Comparison of ENCODE assay signal across 8 mouse cellular contexts in the genomic region with DNA sequence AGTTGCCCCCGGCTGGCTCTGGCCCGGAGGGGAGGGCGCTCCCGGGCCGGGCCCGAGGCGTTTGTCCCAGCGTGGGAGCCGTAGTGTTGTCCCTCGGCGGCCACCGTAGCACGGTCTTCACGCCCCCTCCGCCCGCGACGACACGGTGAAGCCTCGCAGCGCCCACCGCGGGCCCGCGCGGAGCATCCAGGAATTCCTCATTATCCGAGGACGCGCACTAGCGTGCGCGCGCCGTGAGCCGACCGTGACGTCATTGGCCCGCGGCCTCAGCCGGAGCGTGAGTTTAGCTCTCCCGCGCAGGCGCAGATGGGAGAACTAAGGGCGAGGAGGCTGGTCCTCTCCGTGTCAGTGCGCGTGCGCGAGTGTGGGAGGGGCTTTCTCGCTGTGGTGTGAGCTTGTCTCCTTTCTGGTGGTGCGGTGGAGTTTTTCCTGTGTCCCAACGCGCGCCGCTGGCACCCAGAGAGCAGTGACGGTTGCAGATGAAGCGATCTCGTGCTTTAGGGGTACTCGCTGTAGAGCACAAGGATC. TPM values are rescaled to one million over a fixed set of nuclear protein-coding genes. Genes with fewer than 3 reads are reported as not detected.
A peak's percentile ranks its signal among the peaks of the same experiment; 100 is the strongest.
DNase-seq lines count a peak whose midpoint lies in the region; ATAC-seq and TF ChIP-seq lines count a peak whose summit lies in the region.

No protein-coding gene starts in this region.

- H3K27me3 ChIP-seq in embryonic facial prominence, embryonic 13.5 days: no peaks in the 10 kb centered on the region
- H3K27me3 ChIP-seq in kidney, adult 2 months (replicated peaks; ENCODE audit: control insufficient read depth, insufficient read depth, low read length): no peaks in the 10 kb centered on the region
- no peaks in the 10 kb centered on the region for H3K27me3 ChIP-seq in limb, embryonic 12.5 days
- H3K27me3 ChIP-seq in midbrain, embryonic 15.5 days (replicated peaks): no peaks in the 10 kb centered on the region
- H3K27me3 ChIP-seq in spleen, adult 2 months (ENCODE audit: control insufficient read depth, insufficient read depth, low read length): no peaks in the 10 kb centered on the region

- H3K4me1 ChIP-seq in embryonic facial prominence, embryonic 13.5 days: peaks cover 14% of the 10 kb centered on the region
- H3K4me1 ChIP-seq in kidney, adult 2 months (ENCODE audit: control insufficient read depth, insufficient read depth, low read length): peaks cover 8% of the 10 kb centered on the region; the same call in 1 of the 2 replicates
- H3K4me1 ChIP-seq in limb, embryonic 12.5 days (replicated peaks): peaks cover 19% of the 10 kb centered on the region
- H3K4me1 ChIP-seq in midbrain, embryonic 15.5 days: peaks cover 25% of the 10 kb centered on the region
- H3K4me1 ChIP-seq in spleen, adult 2 months (ENCODE audit: control insufficient read depth, insufficient read depth, insufficient read length): peaks cover 5% of the 10 kb centered on the region; the same call in 1 of the 2 replicates

- peaks cover 31% of the 10 kb centered on the region for H3K36me3 ChIP-seq in embryonic facial prominence, embryonic 13.5 days
- no peaks in the 10 kb centered on the region for H3K36me3 ChIP-seq in kidney, adult 2 months (ENCODE audit: control insufficient read depth, insufficient read depth, low read length)
- peaks cover 20% of the 10 kb centered on the region for H3K36me3 ChIP-seq in limb, embryonic 12.5 days
- H3K36me3 ChIP-seq in midbrain, embryonic 15.5 days (replicated peaks): peaks cover 4% of the 10 kb centered on the region; the same call in 1 of the 2 replicates
- peaks cover 3% of the 10 kb centered on the region; the same call in 1 of the 2 replicates for H3K36me3 ChIP-seq in spleen, adult 2 months (ENCODE audit: control insufficient read depth, insufficient read depth, low read length)

- no peak for TF ChIP-seq CTCF in kidney, adult 2 months (conservative IDR thresholded peaks at IDR 0.05; ENCODE audit: insufficient read depth, insufficient read length, low read depth, low read length)
- no peak for TF ChIP-seq CTCF in spleen, adult 2 months (IDR thresholded peaks at IDR 0.05; ENCODE audit: extremely low read depth, insufficient read depth, insufficient read length, insufficient replicate concordance)

- peak overlapping the region; percentile 89 for H3K9ac ChIP-seq in embryonic facial prominence, embryonic 13.5 days
- H3K9ac ChIP-seq in limb, embryonic 12.5 days (replicated peaks): peak overlapping the region; percentile 87
- peak overlapping the region; percentile 88 for H3K9ac ChIP-seq in midbrain, embryonic 15.5 days

- peak overlapping the region; percentile 84 for H3K4me3 ChIP-seq in embryonic facial prominence, embryonic 13.5 days
- peak overlapping the region; percentile 83 for H3K4me3 ChIP-seq in kidney, adult 2 months (ENCODE audit: insufficient read depth, low read depth, low read length)
- peak overlapping the region; percentile 92 for H3K4me3 ChIP-seq in limb, embryonic 12.5 days (replicated peaks)
- H3K4me3 ChIP-seq in midbrain, embryonic 15.5 days: peak overlapping the region; percentile 76
- H3K4me3 ChIP-seq in spleen, adult 2 months (ENCODE audit: extremely low read depth, insufficient read depth, insufficient read length): peak overlapping the region; percentile 63

- no peaks in the 10 kb centered on the region for H3K9me3 ChIP-seq in embryonic facial prominence, embryonic 13.5 days
- no peaks in the 10 kb centered on the region for H3K9me3 ChIP-seq in limb, embryonic 12.5 days
- no peaks in the 10 kb centered on the region for H3K9me3 ChIP-seq in midbrain, embryonic 15.5 days

- DNase-seq in 3134 (ENCODE audit: extremely low read depth, insufficient read length, low spot score): peak; percentile 99
- peak; percentile 100 for DNase-seq in adrenal gland, postnatal 36 days
- peak; percentile 99 to 100 for DNase-seq in heart, adult 18-20 months
- peak; percentile 100 for DNase-seq in kidney, adult 2 months
- peak; percentile 93 to 99 for DNase-seq in spleen, adult 2 months (ENCODE audit: low read depth in 1 of 2, low spot score in 2 of 2)

- under 1% methylated on average over 50 of the region's 60 CpGs for WGBS in embryonic facial prominence, embryonic 13.5 days
- under 1% methylated on average over 57 of the region's 60 CpGs for WGBS in kidney, adult 2 months
- WGBS in limb, embryonic 12.5 days: under 1% methylated on average over 57 of the region's 60 CpGs
- WGBS in midbrain, embryonic 15.5 days: under 1% methylated on average over 57 of the region's 60 CpGs
- under 1% methylated on average over 60 of the region's 60 CpGs for WGBS in spleen, adult 2 months

- peak overlapping the region; percentile 91 for H3K27ac ChIP-seq in embryonic facial prominence, embryonic 13.5 days
- peak overlapping the region; percentile 92 for H3K27ac ChIP-seq in kidney, adult 2 months (ENCODE audit: insufficient read depth, low read depth, low read length)
- H3K27ac ChIP-seq in limb, embryonic 12.5 days: peak overlapping the region; percentile 95
- peak overlapping the region; percentile 98 for H3K27ac ChIP-seq in midbrain, embryonic 15.5 days
- peak overlapping the region; percentile 84 for H3K27ac ChIP-seq in spleen, adult 2 months (ENCODE audit: insufficient read depth, low read length)

- peak overlapping the region; percentile 91 for H3K4me2 ChIP-seq in embryonic facial prominence, embryonic 13.5 days
- peak overlapping the region; percentile 87 for H3K4me2 ChIP-seq in limb, embryonic 12.5 days
- peak overlapping the region; percentile 92 for H3K4me2 ChIP-seq in midbrain, embryonic 15.5 days

- ATAC-seq in embryonic facial prominence, embryonic 13.5 days (ENCODE audit: insufficient number of reproducible peaks, insufficient read depth, low FRiP score, low TSS enrichment, low read depth): peak; percentile 84
- peak; percentile 75 for ATAC-seq in limb, embryonic 12.5 days (ENCODE audit: insufficient number of reproducible peaks, insufficient read depth, low FRiP score, low TSS enrichment, low read depth)
- ATAC-seq in midbrain, embryonic 15.5 days (replicated peaks): peak; percentile 89

- TF ChIP-seq POLR2A in kidney, adult 2 months (IDR thresholded peaks at IDR 0.05; ENCODE audit: low read depth, low read length): peak; percentile 84
- peak; percentile 53; the same call in 1 of the 2 replicates for TF ChIP-seq POLR2A in spleen, adult 2 months (IDR thresholded peaks at IDR 0.05; ENCODE audit: low read depth, low read length)

RNA-seq across cellular contexts. Expression of a gene that starts 17.3 kb away (rescaled TPM):
- total RNA-seq in adrenal gland, postnatal 36 days (2021): 10 to 100 TPM; 33.3 to 40.1 TPM
- 4.4 and 6.7 TPM in 2 replicates for polyA plus RNA-seq in embryonic facial prominence, embryonic 13.5 days (2015; fragmentation: Nextera tagmentation; extraction: Ambion mirVana)
- total RNA-seq in heart, adult 18-20 months (2021): 10 to 100 TPM; 29.4 to 30.2 TPM
- polyA plus RNA-seq in kidney, adult 2 months (2012; rRNA removed): 38.1 and 57.0 TPM in 2 replicates
- polyA plus RNA-seq in limb, embryonic 12.5 days (2016; fragmentation: Nextera tagmentation; extraction: Ambion mirVana): 4.7 TPM in 2 replicates
- polyA plus RNA-seq in midbrain, embryonic 15.5 days (2015; fragmentation: Nextera tagmentation; extraction: Ambion mirVana): 14.3 and 16.9 TPM in 2 replicates
- polyA plus RNA-seq in spleen, adult 2 months (2012; rRNA removed): 10.7 and 16.8 TPM in 2 replicates

Comparison
In these comparisons a context has a peak if more than half of its experiments do, and no peak if none do; other contexts are left out.
1. Peak in every context shown above with its lines: DNase-seq, ATAC-seq, H3K4me3 ChIP-seq and H3K27ac ChIP-seq.